Mouse (Mus musculus) T-cell, adult 2 months (primary cell): ENCODE data around the gene Flg.

Experiments used
- DNase-seq: peaks from one replicate; pipeline ENCODE4 v3.0.0; 2022; ENCODE audit warnings: low spot score

The Flg gene

DNA sequence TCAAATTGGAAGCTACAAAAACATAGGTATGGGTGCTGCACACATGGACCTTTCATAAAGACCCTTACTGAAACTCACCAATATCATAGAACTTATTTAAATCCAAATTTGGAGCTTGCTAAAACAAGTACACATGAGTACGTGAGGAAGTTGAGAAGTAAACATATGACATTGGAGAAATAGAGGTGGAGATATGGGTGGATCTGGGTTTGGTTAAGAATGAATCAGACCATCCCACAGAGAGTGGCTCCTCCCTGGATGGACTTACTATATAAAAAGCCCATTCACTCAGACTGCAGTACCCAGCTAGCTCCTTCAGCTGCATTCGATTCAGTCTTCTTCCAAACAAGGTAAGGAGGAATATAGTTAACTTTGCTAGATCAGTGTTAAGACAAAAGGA, at the start of gene Flg:
Gene Flg, plus strand, starts transcription at position 301 of the 400 bp plus-strand sequence.
- DNase-seq, result no peak

DNA sequence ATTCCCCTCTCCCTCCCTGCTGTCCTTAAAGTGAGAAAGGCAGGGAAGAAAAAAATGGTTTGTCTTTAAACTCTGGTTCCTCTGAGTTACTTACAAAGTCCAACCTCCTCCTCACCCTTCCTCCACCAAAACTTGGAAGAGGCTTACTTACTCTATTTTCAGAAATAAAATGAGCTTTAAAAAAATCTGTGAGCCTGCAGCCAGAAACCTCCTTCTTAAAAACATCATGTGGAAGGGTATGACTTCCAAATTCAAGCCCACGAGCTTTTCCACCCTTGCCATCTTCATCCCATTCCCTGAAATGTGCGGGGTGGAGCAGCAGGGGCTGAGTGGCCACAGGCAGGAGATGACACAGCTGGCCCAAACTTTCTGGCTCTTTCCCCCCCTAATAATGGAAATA, 24.2 kb downstream of the Flg start:
- no peak for DNase-seq

DNA sequence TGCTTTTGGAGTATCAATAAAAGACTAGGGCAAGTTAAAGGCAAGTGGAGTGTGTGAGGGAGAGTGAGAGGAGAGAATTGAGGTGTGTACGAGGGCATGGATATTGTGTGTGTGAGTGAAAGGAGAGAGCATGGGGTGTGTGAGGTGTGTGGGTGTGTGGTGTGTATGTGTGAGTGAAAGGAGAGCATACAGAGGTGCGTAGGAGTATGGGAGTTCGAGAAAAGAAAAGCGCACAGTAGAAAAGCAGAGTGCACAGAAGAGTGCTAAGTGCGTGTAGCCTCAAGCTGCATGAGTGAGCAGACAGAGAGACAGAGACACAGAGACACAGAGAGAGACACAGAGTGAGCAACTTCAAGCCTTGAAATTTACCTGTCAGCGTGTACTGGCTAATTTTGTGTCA, 26.5 kb downstream of the Flg start:
- no peak for DNase-seq

DNA sequence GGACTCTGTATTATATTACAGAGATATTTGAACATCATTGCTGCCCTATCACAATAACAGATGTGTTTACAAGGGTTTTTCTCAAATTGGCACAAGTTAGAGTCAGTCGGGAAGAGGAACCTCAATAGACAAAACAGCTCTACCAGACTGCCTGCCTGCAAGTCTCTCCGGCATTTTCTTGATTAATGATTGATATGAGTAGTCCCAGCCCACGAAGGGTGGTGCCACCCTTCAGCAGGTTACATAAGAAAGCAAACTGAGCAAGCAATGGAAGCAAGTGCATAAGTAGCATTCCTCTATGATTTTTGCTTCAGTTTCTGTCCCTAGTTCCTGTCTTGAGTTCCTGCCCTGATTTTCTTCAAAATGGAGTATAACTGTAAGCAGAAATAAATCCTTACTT, 28.6 kb downstream of the Flg start:
- no peak for DNase-seq

DNA sequence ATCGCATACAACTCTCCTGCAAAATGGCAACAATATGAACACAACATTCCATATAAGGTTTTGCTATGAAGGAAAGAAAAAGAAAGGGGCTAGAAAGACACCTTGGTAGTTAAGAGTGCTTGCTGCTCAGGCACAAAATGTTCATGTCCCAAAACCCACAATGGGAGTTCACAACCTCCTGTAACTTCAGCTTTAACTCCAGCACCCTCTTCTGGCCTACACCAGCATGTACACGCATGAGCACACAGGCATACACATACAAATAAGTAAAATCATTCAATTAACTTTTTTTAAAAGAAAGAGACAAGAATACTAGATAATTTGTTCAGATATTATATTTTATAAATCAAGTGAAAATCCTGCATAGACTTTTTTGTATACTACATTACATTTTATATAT, 32.8 kb downstream of the Flg start:
- no peak for DNase-seq

DNA sequence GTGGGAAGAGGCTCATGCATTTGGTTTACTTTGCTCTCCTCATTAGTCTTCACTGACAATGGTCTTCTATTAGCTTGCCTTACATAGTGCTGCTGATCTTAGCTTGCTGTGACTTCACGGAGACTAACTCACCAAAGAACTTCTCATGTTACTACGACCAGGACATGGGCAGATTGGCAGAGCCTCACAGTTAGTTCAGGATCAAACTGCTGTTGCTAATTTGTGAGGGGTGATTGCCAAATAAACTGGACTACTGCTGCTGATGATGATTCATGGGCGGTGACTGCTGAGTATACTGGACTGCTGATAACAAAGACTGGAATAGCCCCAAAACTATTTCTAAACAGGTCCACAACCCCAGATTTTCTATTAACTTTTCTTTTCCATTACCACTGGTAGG, 38.0 kb downstream of the Flg start:
- no peak for DNase-seq

DNA sequence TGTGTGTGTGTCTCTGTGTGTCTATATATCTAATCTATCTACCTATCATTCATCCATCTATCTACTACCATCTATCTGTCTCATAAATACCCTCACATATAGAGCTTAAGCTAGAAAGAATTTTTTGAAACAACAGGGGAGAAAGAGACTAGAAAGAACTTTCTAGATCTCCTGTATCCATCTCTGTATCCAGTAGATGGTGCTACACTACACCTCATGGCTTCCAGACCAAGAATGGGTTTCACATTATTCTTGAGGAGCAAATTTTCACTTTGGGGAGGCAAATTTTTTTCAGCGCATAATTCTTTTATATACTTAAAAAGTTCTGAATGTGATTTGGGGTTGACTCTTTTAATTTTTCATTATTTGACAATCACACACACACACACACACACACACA, 41.1 kb downstream of the Flg start:
- DNase-seq, result no peak

DNA sequence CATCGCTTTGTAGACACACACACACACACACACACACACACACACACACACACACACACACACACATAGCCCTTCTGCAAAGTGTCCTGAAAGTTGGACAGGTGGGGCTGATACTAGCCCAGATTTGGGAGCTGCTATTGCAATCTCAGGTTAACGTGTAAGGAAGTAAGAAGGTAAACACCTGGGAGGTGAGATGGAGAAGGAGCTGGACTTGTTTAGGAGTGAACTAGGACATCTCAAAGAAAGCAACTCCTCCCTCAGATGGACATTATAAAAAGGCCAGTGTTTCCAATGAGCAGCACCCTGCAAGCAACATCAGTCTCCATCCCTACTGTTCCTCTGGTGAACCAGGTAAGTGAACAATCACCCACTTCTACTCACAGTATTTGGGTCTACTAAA, 46.1 kb downstream of the Flg start, which contains the start of gene Hrnr:
Gene Hrnr, plus strand, starts transcription at position 301 of the 400 bp plus-strand sequence.
- DNase-seq, result no peak

DNA sequence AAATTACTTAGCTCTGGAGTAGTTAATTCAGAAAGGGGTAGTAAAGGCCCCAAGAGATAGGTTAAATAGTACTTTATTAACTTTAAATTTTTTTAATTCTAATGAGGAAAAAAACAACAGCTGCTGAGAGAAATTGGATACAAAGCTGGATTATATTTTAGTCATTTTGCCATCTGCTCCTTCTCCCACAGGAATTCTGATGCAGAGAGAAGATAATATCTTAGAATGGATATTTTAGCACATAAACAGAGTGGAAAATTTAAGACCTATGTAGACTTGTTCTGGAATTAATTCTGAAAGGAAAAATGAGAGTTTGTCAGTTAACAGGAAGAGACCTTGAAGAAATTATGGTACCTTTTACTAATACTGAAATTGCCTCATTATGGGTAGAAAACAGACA, 64.4 kb downstream of the Flg start:
- no peak for DNase-seq

DNA sequence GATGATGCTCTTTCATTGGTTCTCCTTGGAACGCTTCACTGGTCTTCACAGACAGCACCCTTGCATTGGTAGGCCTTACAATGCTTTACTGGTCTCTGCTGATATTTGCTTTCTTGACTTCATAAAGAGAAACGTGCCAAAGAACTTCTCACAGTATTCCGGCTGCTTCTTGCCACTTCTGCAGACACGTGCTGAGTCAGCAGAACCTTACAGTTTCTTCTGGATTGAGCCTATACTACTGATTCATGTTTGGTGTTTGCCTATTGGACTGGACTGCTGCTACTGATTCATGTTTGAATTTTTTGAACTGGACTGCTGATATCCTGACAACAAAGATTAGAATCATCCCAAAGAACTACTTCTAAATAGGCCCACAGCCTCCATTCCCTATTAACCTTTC, 66.7 kb downstream of the Flg start:
- DNase-seq, result no peak
